Mouse (Mus musculus) lung, postnatal 10 days (tissue): ENCODE data around the gene Idua.

Experiments used
- DNase-seq: peaks from one replicate; pipeline ENCODE4 v3.0.0; 2021

The Idua gene

GRCm38 (mm10) chr5:108655381-108655780 lies 4.8 kb upstream of the Idua start:
- DNase-seq = no peak

- no peak for DNase-seq
These were observed 4.1 kb upstream of the Idua start for GRCm38 (mm10) chr5:108655891-108656650.

DNA sequence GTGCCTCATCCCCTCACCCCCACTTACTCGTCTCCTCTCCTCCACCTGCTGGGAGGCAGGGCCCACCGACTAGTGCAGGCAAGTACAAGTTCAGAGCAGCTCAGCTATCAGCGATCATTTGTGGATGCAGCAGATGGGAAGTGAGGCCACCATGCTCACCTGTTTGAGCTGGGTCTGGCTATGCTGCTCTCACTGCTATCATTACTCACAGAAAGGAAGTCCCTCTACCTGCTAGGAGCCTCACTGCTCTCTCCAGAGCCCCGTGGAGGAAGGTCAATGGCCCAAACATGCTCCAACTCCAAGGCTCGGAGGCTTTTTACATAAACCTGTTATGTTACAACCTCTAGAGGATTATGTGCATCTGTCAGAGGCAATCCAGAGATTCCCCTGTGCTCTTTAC lies 2.7 kb upstream of the Idua start:
- no peak for DNase-seq

DNA sequence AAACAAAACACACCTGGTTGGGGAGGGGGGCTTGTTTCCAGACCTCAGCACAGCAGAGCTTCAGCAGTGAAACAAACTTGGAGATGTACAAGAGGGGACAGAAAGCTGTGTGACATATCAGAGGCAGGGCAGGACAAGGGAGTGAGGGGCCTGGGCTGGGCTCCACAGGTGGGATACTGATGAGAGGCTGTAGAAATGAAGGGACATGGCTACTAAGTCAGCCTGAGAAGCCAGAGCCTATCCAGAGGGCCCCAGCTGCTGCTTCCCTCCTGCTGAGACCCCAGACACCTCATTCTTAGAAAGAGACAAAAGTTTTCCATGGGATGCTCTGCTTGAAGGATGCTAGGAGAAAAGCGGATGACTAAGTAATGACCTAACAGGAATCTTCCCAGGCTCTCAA lies 1.5 kb upstream of the Idua start:
- DNase-seq = no peak

GRCm38 (mm10) chr5:108660632-108661268 lies 619 bp downstream of the Idua start:
- DNase-seq = peak; percentile 97

- DNase-seq = no peak
These were observed 2.6 kb downstream of the Idua start for GRCm38 (mm10) chr5:108662772-108663171.

GRCm38 (mm10) chr5:108665066-108665465 lies 4.9 kb downstream of the Idua start:
- no peak for DNase-seq

DNA sequence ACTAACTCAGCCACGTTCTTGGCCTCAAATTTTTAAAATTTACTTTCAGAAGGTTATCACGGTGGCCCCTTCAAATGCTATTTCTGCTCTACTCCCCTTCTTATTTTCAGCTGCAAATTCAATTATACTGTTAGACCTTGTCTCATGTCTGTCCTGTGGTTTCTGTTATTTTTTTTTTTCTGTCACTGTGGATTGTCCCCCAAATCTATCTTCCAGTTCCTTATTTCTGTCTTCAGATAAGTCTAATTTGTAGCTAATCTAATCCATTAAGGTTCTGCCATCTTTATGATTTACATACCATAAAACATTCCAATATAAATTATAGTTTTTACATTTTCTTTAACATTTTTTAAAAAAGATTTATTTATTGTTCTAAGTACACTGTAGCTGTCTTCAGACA lies 7.2 kb downstream of the Idua start:
- DNase-seq = no peak

DNA sequence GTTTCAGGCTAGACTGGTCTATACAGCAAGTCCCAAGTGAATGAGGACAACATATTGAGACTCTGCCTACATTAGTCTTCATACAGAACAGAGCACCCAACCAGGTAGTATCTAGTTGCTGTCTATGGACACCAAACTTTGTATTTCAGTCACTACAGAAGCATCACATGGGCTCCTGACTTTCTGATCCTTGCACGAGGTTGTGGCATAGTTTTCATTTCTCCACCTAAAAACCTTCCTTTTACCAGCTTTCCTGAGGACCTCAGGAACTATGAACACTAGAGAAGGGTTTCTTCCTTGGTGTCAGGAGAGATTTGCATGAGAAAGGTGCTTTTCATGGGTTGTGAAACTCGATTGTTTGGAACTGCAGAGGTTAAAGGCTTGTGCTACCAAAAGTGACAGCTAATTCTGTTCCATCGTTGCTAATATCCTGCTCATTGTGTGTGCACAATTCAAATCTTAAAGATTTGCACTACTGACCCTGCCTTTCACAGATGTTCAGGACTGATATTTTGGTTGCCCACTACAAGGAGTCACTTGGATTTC lies 8.3 kb downstream of the Idua start:
- DNase-seq = no peak

- DNase-seq = peak; percentile 91
These were observed 9.1 kb downstream of the Idua start, which contains the start of gene Dgkq for GRCm38 (mm10) chr5:108668977-108669936. TSS of gene Dgkq (minus strand) at chr5:108669672.

GRCm38 (mm10) chr5:108669986-108670385 lies 9.9 kb downstream of the Idua start:
- no peak for DNase-seq

DNA sequence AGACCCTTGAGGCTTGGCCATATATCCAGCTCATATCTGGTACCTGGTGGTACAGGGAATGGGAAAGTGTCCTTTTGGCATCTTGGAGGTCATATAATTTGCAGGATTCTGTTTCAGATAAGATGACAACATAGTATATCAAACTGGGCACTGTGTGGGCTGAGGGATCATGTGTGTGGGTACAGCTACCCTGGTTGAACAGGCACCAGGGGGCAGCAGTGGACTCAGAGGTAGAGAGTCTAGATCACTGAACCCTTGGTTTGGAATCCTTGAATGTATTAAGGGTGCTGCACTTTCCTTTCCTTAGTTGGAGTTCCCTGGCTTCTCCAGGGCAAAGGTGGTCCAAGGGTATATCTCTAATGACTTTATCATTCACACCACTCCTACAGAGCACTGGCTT lies 10.7 kb downstream of the Idua start:
- peak; percentile 62 for DNase-seq

DNA sequence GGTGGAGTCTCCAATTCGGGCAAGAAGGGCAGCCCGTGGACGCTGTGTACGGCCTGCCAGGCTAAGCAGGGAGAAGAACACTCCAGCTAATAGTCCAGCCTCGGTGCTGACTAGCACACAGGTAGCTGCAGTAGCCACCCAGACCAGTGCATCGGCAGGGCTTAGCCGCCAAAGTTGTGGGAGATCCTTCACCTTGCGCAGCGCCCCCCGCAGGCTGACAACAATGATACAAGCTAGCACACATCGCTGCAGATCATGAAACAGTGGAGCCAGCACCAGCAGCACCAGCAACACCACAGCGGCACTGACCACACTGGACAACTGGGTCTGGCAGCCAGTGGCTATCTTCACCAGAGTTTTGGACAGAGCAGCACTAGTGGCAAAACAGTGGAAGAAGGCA lies 11.6 kb downstream of the Idua start:
- DNase-seq = no peak

- no peak for DNase-seq
These were observed 14.5 kb downstream of the Idua start for GRCm38 (mm10) chr5:108674624-108675023.

DNA sequence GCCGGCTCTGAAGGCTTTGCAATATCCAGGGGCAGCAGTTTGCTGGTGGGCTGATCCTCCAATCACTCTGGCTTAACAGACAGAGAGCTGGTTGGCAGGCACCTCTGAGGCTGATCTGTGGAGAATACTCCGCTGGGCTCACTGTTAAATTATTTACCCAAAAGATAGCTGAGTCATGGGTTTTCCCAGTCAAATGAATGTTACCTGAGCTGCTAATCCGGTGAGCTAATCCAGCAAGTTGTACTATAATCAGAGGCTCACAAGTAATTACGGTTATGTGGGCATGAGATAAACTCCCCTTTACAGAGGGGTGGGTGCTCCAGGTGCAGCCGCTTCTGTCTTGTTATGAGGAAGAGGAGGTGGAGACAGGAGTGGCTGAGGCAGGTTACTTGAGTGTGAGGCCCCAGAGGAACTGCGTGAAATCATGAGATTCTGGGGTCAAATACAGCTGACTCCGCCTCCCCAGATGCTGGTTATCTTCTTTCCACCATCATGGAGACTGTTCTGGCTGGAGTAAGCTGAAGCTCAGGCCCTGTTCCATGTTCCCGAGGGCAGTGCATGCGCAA lies 15.2 kb downstream of the Idua start, which contains the start of gene Slc26a1:
Gene Slc26a1, minus strand, starts transcription at position 319 of the 566 bp plus-strand sequence.
- DNase-seq = no peak

DNA sequence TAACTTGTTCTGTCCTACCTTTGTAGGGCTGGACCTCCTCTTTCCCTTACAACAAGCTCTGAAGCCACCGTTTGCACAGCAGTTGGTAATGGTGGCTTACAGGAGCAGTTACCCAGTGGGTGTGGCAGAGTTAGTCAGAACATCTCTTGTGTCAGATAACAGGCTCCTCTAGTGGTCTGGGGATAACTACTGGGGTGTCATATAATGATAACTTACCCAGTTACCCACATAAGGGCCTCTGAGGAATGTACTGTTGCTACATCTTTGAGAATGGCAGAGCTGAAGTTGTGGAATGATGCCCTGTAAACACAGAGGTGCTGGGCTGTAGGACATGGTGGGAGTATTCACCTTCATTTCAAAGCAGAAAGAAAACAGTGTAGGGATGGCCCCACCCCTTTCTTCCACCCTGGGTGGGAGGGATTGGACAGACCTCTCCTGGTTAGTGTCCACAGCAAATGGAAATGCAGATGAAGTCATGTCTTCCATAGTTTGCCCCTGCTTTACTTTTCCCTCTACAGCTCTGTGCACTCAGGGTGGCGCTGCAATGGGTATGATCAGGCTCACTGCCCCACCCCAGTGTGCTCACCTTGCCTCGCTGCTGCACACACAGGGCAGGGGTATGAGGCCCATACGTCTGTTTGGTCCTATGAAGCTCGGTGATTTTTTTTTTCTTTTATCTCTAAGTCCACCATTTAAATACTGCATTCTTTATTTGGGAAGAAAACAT lies 16.8 kb downstream of the Idua start:
- peak; percentile 19 for DNase-seq

DNA sequence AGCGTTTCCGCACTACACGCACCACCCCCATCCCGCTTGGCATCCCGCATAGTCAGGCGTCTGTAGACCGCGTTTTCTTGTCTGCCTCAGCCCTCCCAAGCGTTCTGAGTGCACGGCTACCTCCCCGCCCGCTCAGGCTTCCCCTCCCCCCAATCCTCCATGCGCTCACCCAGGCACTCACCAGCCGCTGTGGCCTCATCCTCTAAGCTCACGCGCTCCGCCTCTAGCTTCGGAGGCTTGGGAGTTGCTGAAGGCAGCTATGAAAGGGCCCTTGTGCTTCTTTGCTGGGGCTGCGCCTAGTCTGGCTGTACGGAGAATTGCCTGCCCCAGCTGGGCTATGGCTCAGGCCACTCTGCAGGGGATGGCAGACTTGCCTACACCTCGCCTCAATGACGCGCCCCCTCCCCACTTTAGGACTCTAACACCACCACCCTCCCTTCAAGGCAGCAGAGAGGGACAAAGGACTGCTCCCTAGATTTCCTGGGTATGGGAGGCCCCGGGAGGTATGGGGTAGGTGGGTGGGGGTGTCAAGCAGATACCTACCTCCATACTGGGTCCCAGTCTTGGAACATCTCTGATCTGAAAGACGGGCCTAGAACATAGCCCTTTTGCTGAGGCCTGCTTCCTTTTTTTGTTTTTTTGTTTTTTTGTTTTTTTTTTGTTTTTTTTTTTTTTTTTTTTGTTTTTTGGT lies 17.6 kb downstream of the Idua start:
- DNase-seq = peak; percentile 66

DNA sequence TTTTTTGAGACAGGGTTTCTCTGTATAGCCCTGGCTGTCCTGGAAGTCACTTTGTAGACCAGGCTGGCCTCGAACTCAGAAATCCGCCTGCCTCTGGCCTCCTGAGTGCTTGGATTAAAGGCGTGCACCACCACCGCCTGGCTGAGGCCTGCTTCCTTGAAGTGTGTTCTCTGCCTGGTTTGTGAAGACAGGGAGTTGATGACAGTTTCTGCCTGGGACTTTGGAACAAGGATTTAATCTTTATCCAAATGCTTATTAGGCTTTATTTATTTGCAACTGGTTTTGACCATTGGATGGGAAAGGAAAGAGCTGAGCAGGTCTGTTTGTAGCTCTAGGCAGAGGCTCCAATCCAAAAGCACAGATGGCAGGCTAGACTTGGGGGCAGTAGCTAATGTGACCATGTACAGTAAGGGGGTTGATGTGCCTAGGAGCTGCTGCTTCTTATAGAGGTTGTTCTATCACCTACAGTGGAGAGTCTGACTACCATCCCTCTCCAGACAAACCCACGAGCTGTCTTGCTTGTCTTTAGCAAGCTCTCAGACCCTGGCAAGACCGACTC lies 18.2 kb downstream of the Idua start:
- DNase-seq = no peak

DNA sequence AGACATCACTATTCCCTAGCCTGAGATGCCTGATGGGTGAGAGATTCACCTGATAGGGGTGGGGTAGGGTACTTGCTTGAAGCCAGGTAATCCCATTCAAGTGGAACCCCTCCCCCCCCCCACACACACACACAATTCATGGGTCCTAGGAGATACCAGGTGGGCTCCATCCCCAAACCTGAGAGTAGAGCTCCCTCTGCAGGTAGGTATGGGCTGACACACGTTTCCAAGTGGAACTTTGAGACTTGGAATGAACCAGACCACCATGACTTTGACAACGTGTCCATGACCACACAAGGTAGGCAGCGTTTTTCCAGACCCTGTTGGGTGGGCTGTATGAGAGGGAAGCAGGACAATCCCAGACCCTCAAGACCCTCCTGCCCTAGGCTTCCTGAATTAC lies 19.8 kb downstream of the Idua start:
- DNase-seq = no peak

DNA sequence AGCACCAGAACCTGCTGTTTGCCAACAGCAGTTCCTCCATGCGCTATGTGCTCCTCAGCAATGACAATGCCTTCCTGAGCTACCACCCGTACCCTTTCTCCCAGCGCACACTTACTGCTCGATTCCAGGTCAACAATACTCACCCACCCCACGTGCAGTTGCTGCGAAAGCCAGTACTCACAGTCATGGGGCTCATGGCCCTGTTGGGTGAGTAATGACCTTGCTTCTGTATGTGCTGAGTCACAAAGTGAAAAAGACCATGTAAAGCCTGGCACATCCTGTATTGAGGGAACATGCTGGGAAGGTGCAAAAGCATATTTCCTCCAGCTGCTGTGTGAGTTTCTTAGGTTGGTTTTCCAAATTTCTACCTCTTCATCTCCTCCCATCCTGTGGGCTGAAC lies 20.7 kb downstream of the Idua start:
- no peak for DNase-seq

DNA sequence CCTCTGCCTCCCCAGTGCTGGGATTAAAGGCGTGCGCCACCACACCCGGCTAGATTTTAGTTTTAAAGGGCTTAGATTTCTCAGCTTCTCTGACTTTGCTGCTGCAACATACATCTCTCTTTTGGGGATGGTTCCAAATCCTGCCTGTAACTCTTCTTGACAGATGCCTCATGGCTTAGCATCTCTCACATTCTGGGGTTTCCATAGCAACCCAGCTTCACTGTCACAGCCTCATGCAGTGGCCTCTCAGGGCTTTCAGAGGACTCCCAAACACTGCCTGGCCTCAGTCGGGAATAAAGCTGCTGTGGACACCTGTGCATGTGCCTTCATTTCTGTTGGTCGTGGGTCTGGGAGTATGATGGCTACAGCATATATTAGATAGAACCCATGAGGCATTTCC lies 29.0 kb downstream of the Idua start:
- DNase-seq = no peak
